Mouse (Mus musculus): ENCODE data around the gene Rnf38. TPM values are rescaled to one million over a fixed set of nuclear protein-coding genes. Genes with fewer than 3 reads are reported as not detected.

Gene Rnf38
- polyA plus RNA-seq (2011; ENCODE audit: insufficient read depth, insufficient read length, low read depth, missing spikeins) = 133 and 136 TPM in 2 replicates

DNA sequence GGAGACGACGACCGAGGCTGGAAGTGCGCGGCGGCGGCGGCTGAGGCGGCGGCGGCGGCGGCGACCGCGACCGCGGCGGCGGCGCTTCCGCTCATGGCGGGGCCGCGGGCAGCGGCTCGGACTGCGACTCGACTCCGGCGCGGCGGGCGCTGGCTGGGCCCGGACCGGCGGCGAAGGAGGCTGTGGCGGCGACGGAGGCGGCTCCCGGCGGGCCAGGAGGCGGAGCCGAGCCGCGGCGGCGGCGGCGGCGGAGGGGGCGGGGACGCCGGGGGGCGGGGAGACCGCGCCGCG is at the start of gene Rnf38:
Rnf38 (minus strand) TSS at position 77 of the 291 bp plus-strand sequence.
- Histone ChIP-seq H3K36me3 (ENCODE audit: control insufficient read depth, insufficient read depth, low read length, poor library complexity, severe bottlenecking) (no peaks in the 10 kb centered on the region), H3K9ac (ENCODE audit: low read depth, poor library complexity, severe bottlenecking) (peak within 1 kb of the TSS; percentile 95), H3K4me1 (ENCODE audit: control insufficient read depth, insufficient read depth, low read length) (peaks cover 6% of the 10 kb centered on the region), H3K27me3 (ENCODE audit: control insufficient read depth, insufficient read depth, low read length, poor library complexity, severe bottlenecking) (no peaks in the 10 kb centered on the region), H3K4me3 (ENCODE audit: low read depth, low read length) (peak within 1 kb of the TSS; percentile 74), H3K27ac (ENCODE audit: insufficient read depth, low read length) (peak within 1 kb of the TSS; percentile 65), H3K9me3 (replicated peaks; ENCODE audit: control insufficient read depth, insufficient read depth, low read length, poor library complexity, severe bottlenecking) (no peaks in the 10 kb centered on the region)
- TF ChIP-seq POLR2A (IDR thresholded peaks at IDR 0.05; ENCODE audit: insufficient read depth, low read length) (no peak), EP300 (IDR thresholded peaks at IDR 0.05; ENCODE audit: insufficient read depth, low read depth, low read length) (no peak), CTCF (IDR thresholded peaks at IDR 0.05; ENCODE audit: low read depth, low read length) (no peak)

- no peak for TF ChIP-seq EP300 (IDR thresholded peaks at IDR 0.05; ENCODE audit: insufficient read depth, low read depth, low read length)
- no peak for TF ChIP-seq POLR2A (IDR thresholded peaks at IDR 0.05; ENCODE audit: insufficient read depth, low read length)
- no peak for TF ChIP-seq CTCF (IDR thresholded peaks at IDR 0.05; ENCODE audit: low read depth, low read length)
- no peak overlapping the region for H3K9ac ChIP-seq (ENCODE audit: low read depth, poor library complexity, severe bottlenecking)
- H3K27ac ChIP-seq (ENCODE audit: insufficient read depth, low read length) = no peak overlapping the region
- no peaks in the 10 kb centered on the region; the same call in 1 of the 2 replicates for H3K27me3 ChIP-seq (ENCODE audit: control insufficient read depth, insufficient read depth, low read length, poor library complexity, severe bottlenecking)
- H3K4me3 ChIP-seq (ENCODE audit: low read depth, low read length) = no peak overlapping the region
- H3K9me3 ChIP-seq (replicated peaks; ENCODE audit: control insufficient read depth, insufficient read depth, low read length, poor library complexity, severe bottlenecking) = no peaks in the 10 kb centered on the region
- H3K36me3 ChIP-seq (ENCODE audit: control insufficient read depth, insufficient read depth, low read length, poor library complexity, severe bottlenecking) = no peaks in the 10 kb centered on the region
- H3K4me1 ChIP-seq (ENCODE audit: control insufficient read depth, insufficient read depth, low read length) = no peaks in the 10 kb centered on the region
Observed at GRCm38 (mm10) chr4:44281597-44282265, 48.1 kb upstream of the Rnf38 start.

- Histone ChIP-seq H3K27ac (ENCODE audit: insufficient read depth, low read length) (no peak overlapping the region), H3K4me1 (ENCODE audit: control insufficient read depth, insufficient read depth, low read length) (peaks cover 3% of the 10 kb centered on the region), H3K27me3 (ENCODE audit: control insufficient read depth, insufficient read depth, low read length, poor library complexity, severe bottlenecking) (no peaks in the 10 kb centered on the region), H3K9me3 (replicated peaks; ENCODE audit: control insufficient read depth, insufficient read depth, low read length, poor library complexity, severe bottlenecking) (no peaks in the 10 kb centered on the region), H3K36me3 (ENCODE audit: control insufficient read depth, insufficient read depth, low read length, poor library complexity, severe bottlenecking) (no peaks in the 10 kb centered on the region), H3K9ac (ENCODE audit: low read depth, poor library complexity, severe bottlenecking) (no peak overlapping the region), H3K4me3 (ENCODE audit: low read depth, low read length) (no peak overlapping the region)
- TF ChIP-seq CTCF (IDR thresholded peaks at IDR 0.05; ENCODE audit: low read depth, low read length) (no peak), POLR2A (IDR thresholded peaks at IDR 0.05; ENCODE audit: insufficient read depth, low read length) (no peak), EP300 (IDR thresholded peaks at IDR 0.05; ENCODE audit: insufficient read depth, low read depth, low read length) (no peak)
Observed at GRCm38 (mm10) chr4:44271134-44271533, 37.5 kb upstream of the Rnf38 start.

GRCm38 (mm10) chr4:44269376-44269817 is 35.8 kb upstream of the Rnf38 start:
- H3K27me3 ChIP-seq (ENCODE audit: control insufficient read depth, insufficient read depth, low read length, poor library complexity, severe bottlenecking) = no peaks in the 10 kb centered on the region
- peaks cover 14% of the 10 kb centered on the region for H3K9me3 ChIP-seq (replicated peaks; ENCODE audit: control insufficient read depth, insufficient read depth, low read length, poor library complexity, severe bottlenecking)
- peaks cover 3% of the 10 kb centered on the region for H3K4me1 ChIP-seq (ENCODE audit: control insufficient read depth, insufficient read depth, low read length)
- no peak overlapping the region for H3K4me3 ChIP-seq (ENCODE audit: low read depth, low read length)
- H3K27ac ChIP-seq (ENCODE audit: insufficient read depth, low read length) = no peak overlapping the region
- H3K36me3 ChIP-seq (ENCODE audit: control insufficient read depth, insufficient read depth, low read length, poor library complexity, severe bottlenecking) = no peaks in the 10 kb centered on the region
- TF ChIP-seq CTCF (IDR thresholded peaks at IDR 0.05; ENCODE audit: low read depth, low read length) = no peak
- TF ChIP-seq EP300 (IDR thresholded peaks at IDR 0.05; ENCODE audit: insufficient read depth, low read depth, low read length) = no peak
- no peak for TF ChIP-seq POLR2A (IDR thresholded peaks at IDR 0.05; ENCODE audit: insufficient read depth, low read length)
- no peak overlapping the region for H3K9ac ChIP-seq (ENCODE audit: low read depth, poor library complexity, severe bottlenecking)

- Histone ChIP-seq H3K4me3 (ENCODE audit: low read depth, low read length) (no peak overlapping the region), H3K27me3 (ENCODE audit: control insufficient read depth, insufficient read depth, low read length, poor library complexity, severe bottlenecking) (no peaks in the 10 kb centered on the region), H3K36me3 (ENCODE audit: control insufficient read depth, insufficient read depth, low read length, poor library complexity, severe bottlenecking) (no peaks in the 10 kb centered on the region), H3K9ac (ENCODE audit: low read depth, poor library complexity, severe bottlenecking) (no peak overlapping the region), H3K9me3 (replicated peaks; ENCODE audit: control insufficient read depth, insufficient read depth, low read length, poor library complexity, severe bottlenecking) (peaks cover 18% of the 10 kb centered on the region), H3K4me1 (ENCODE audit: control insufficient read depth, insufficient read depth, low read length) (peaks cover 3% of the 10 kb centered on the region), H3K27ac (ENCODE audit: insufficient read depth, low read length) (no peak overlapping the region)
- no peak for TF ChIP-seq CTCF (IDR thresholded peaks at IDR 0.05; ENCODE audit: low read depth, low read length)
- no peak for TF ChIP-seq POLR2A (IDR thresholded peaks at IDR 0.05; ENCODE audit: insufficient read depth, low read length)
- no peak for TF ChIP-seq EP300 (IDR thresholded peaks at IDR 0.05; ENCODE audit: insufficient read depth, low read depth, low read length)
Observed at GRCm38 (mm10) chr4:44267437-44267836, 33.8 kb upstream of the Rnf38 start.

DNA sequence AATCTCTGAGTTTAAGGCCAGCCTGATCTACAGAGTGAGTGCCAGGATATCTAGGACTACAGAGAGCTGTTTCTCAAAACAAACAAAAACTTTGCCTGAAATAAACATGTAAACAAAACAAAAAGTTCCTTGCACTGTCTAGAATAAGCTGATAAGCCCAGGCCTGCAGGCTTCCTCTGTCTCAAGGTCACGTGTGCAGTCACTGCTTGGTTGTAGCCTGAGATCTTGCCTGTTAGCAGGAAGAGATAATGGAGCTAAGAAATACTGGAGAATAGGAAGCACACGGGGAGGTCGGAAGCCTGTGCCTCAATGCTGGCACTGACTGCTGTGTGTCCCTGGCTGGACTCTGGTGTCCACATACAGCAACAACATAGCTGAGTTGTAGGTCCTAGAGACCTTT is 31.9 kb upstream of the Rnf38 start:
- TF ChIP-seq EP300 (IDR thresholded peaks at IDR 0.05; ENCODE audit: insufficient read depth, low read depth, low read length) = no peak
- TF ChIP-seq CTCF (IDR thresholded peaks at IDR 0.05; ENCODE audit: low read depth, low read length) = no peak
- TF ChIP-seq POLR2A (IDR thresholded peaks at IDR 0.05; ENCODE audit: insufficient read depth, low read length) = no peak
- Histone ChIP-seq H3K4me1 (ENCODE audit: control insufficient read depth, insufficient read depth, low read length) (peaks cover 3% of the 10 kb centered on the region), H3K27me3 (ENCODE audit: control insufficient read depth, insufficient read depth, low read length, poor library complexity, severe bottlenecking) (no peaks in the 10 kb centered on the region), H3K9me3 (replicated peaks; ENCODE audit: control insufficient read depth, insufficient read depth, low read length, poor library complexity, severe bottlenecking) (peaks cover 18% of the 10 kb centered on the region), H3K36me3 (ENCODE audit: control insufficient read depth, insufficient read depth, low read length, poor library complexity, severe bottlenecking) (no peaks in the 10 kb centered on the region), H3K27ac (ENCODE audit: insufficient read depth, low read length) (no peak overlapping the region), H3K4me3 (ENCODE audit: low read depth, low read length) (no peak overlapping the region), H3K9ac (ENCODE audit: low read depth, poor library complexity, severe bottlenecking) (no peak overlapping the region)
